Mouse (Mus musculus) heart, adult 18-20 months (tissue): ENCODE measurements around the gene Clta. TPM values are rescaled to one million over a fixed set of nuclear protein-coding genes. Genes with fewer than 3 reads are reported as not detected.

Experiments
- DNase-seq, 2 experiments: peaks; one replicate each; pipeline ENCODE4 v3.0.0; 2021 to 2022; ENCODE audit warnings: mixed read lengths in 1 of 2
- total RNA-seq, 2 experiments: library from RNA; stranded (reverse); gene quantifications; 2 replicates each; pipeline ENCODE4 v1.2.3; 2021

The Clta gene
- total RNA-seq, 2 experiments from 2014 or later, result 79.0 to 83.2 TPM

DNA sequence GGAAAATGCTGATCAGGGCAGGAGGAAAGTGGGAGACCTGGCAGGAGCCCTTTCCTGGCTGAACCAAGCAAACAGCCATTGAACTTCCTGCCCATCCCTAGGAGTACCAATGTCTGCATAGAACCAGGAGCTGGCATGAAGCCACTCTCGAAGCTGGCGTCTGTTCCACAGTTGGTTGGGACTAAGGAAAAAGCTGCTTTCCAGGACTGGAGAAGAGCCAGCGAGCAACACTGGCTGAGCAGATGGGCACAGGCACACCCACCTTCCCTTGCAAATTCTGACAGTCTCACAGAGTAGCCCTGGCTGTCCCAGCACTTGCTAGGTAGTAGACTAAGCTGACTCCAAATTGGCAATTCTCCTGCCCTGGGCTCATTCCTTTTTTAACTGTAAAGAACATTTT lies 24.5 kb upstream of the Clta start:
- peak; percentile 34 to 43 for DNase-seq

DNA sequence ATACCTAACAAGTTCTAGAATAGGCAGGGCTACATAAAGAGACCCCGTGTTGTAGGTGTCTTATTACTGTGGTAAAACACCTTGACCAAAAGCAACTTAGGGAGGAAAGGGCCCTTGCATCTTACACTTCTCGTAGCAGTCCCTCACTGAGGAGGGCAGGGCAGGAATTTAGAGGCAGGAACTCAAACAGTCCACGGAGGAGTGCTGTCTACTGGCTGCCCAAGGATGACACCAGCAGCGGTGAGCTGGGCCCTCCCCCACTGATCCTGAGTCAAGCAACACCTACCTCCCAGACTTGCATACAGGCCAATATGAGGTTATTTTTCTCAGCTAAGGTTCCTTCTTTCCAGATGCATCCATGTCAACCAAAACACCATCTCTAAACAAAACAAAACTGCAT lies 24.0 kb upstream of the Clta start:
- DNase-seq, result no peak

GRCm38 (mm10) chr4:43980846-43981245 lies 23.4 kb upstream of the Clta start:
- DNase-seq, result no peak

- DNase-seq, result no peak
Observed at GRCm38 (mm10) chr4:43981251-43981650, 23.0 kb upstream of the Clta start.

GRCm38 (mm10) chr4:43982053-43982732 lies 22.1 kb upstream of the Clta start:
- peak; percentile 92 to 96 for DNase-seq

DNA sequence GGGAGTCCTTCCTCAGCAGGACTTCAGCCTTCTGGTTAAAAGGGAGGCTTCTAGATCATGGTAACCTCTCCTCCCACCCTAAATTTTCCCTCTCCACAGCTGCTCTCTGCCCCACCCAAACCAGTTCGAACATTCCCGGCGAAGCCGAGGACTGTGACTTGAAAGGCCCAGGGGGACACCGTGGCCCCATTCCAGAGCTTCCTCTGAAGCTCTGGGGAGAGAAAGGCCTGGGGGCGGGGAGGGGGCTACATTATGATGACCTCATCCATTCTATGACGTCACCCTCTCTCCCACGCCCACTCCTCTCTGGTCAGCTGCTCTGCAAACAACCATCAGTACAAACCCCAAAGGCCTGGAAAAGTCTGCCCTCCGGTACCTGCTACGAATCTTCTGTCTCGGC lies 21.1 kb upstream of the Clta start, which contains the start of gene Ccin:
Gene Ccin, plus strand, starts transcription at position 303 of the 400 bp plus-strand sequence.
- DNase-seq, result no peak

DNA sequence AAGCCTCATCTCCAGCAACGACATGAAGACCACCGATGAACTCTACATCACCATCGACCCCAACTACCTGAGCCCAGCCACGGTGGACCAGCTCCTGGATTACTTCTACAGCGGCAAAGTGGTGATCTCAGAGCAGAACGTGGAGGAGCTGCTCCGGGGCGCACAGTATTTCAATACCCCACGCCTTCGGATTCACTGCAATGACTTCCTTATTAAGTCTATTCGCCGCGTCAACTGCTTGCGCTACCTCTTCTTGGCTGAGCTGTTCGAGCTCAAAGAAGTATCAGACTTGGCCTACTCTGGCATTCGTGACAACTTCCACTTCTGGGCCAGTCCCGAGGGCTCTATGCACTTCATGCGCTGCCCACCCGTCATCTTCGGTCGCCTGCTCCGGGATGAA lies 20.5 kb upstream of the Clta start:
- no peak for DNase-seq

DNA sequence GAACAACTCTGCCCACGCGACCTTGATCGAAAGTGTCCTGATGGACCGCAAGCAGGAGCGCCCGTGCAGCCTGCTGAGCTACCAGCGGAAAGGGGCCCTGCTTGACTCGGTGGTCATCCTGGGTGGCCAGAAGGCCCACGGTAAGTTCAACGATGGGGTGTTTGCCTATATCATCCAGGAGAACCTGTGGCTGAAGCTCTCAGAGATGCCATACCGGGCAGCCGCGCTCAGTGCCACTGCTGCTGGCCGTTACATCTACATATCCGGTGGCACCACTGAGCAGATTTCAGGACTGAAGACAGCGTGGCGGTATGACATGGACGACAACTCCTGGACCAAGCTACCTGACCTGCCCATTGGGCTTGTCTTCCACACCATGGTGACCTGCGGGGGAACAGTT lies 19.9 kb upstream of the Clta start:
- no peak for DNase-seq

DNA sequence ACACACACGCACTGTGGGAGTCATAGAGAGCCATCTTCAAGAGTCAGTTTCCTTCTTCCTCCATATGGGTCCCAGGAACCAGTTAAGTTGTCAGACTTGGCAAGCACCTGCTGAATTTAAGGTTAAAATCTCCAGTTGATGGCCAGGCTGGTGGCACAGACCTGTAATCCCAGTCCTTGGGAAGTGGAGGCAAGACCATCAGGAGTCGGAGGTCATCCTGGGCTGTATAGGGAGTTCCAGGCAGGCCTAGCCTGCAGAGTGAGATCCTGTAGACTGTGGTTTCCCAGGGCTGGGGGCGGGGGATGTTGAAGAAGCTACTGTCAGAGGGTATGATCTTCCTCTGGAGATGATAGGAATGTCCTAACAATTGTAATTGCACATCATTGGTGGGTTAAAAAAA lies 15.3 kb upstream of the Clta start:
- no peak for DNase-seq

- no peak for DNase-seq
Observed at GRCm38 (mm10) chr4:43993072-43993471, 11.2 kb upstream of the Clta start.

DNA sequence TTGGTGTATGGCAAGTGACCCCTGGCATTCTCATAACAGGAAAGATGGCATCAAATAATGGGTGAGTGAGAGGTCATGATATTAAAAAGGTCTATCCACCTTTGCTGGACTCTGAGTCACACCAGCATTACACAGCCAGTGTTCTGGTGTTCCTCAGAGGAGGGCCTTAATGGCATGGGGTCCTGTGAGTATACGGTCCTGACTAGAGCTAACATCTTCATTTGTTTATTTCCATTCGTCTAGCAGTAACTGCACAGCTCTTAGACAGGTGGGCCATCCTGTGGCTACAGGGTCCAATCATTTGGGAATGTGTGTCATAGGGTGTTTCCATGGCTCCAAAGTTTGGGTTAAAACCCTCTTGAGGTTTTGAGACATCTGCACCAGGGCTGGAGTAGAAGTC lies 9.9 kb upstream of the Clta start:
- DNase-seq, result no peak

DNA sequence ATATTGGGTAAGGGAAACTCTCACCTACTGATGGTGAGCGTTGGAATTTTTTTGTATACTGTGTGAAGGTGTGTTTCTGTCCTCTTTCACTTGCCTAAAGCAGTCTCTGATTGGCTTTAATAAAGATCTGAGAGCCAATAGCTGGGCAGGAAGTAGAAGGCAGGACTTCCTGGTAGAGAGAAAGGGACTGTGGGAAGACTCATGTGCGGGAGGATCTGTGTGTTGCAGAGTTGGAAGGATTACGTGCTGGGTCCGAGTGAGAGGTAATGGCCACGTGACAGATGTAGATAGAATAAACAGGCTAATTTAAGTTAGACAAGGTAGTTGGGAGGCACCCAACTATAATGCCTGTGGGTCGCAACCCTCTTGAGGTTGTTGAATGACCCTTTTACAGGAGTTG lies 630 bp upstream of the Clta start:
- no peak for DNase-seq

DNA sequence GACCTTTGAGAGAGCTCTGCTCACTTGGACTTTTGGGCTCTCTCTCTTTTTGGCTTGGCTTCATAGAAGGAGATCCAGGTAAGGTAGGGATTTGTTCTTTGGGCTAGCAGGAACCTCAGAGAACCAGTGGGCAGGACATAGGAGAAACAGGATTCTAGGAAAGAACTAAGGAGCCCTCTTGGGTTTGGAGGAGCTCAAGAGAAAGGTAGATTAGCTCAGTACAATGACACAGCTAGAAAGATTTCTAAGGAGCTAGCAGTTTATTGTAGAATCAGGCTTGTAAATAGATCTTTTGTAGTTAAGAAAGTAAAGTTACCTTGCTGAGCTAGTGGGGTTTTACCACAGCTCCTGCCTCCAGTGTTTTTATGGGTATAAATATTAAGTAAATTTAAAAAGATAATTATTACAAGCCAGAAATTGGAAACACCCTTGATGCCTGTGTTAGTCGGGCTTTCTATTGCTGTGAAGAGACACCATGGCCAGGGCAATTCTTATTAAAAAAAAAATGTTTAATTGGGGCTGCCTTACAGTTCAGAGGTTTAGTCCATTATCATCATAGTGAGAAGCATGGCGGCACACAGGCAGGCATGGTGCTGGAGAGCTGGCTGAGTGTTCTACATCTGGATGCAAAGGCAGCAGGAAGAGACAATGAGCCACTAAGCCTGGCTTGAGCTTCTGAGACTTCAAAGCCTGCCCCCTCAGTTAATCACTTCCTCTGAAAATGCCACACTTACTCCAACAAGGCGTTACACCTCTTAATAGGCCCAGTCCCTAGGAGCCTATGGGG lies 564 bp downstream of the Clta start:
- no peak for DNase-seq

DNA sequence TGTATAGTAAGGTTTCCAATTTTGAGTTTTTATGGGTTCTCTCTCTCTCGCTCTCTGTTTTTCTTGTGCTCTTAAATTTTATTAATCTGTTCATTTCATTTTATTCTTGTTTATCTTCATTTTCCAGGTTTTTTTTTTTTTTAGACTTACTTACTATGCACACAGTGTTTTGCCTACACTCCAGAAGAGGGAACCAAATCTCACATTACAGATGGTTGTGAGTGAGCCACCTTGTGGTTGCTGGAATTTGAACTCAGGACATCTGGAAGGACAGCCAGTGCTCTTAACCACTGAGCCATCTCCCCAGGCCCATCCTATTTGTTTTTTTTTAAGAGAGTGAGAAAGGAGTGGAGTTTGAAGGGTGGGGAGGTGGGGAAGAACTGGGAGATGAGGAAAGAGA lies 5.9 kb downstream of the Clta start:
- DNase-seq, result no peak

GRCm38 (mm10) chr4:44010893-44011292 lies 6.6 kb downstream of the Clta start:
- DNase-seq, result no peak

- no peak for DNase-seq
Observed at GRCm38 (mm10) chr4:44011799-44012198, 7.5 kb downstream of the Clta start.

DNA sequence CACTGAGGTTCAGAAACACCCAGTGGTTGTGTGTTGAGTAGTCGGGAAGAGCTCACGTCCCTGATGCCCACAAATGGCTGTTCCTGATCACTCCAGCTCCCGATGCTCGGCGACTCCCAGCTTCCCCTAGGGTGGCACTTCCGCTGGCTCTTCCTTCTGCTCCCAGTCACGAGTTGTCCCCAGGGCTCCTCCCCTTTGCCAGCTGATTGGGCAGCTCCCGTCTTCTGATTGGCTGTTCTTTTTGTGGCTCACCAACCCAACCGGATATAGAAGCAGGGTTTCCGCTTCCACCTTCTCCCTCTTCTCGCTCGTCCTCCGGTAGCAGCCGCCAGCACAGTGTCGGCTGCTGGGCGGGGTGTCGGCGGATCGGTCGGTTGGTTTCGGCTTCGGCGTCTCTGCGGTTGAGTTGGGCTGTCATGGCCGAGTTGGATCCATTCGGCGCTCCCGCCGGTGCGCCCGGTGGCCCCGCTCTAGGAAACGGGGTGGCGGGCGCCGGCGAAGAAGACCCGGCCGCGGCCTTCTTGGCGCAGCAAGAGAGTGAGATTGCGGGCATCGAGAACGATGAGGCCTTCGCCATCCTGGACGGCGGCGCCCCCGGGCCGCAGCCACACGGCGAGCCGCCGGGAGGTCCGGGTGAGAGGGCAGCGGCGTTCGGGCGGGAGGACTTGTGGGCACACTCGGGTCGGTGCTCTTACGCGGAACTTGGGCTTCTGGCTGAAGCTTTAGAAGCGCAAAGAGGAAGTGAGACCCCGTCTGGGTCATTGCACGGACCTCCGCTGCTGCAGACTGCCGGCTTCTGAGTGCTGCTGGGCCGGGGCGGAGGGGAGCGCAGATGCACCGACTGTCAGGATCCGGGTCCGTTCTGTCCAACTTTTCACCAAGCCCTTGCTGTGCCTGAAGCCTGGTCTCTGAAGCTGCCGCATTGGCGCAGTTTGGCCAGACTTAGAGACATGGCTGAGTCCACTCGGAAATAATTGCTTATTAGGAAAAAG lies 8.4 kb downstream of the Clta start:
- peak; percentile 94 to 98 for DNase-seq

DNA sequence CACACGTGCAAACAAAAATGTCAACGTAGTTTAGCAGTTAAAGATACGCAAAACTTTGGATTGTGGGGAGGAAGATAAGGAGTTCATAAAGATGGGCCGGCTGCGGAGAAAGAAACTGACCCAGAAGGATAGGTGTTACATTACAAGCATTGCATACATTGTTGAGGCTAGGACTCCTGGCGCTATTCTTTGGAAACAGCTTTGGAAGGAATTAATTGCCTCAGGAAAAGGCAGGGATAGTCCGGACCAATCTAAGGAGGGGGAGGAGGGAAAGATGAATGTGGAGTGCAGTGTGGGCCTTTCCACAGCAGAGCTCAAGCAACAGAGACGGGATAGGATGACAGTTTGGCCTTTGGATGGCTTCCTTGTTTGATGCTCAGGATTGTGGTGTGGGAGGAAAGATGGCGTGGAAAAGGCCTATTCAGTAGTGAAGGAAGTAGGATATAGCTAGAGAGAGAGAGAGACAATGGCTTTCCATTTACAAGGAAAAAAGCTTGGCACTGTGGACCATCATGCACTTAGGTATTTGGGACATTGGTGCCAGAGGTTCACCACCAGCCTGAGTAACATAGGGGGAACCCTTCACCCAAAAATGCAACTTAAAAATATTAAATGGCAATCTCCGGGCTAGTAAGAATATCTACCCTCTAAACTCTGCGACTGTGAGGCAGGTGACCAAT lies 9.3 kb downstream of the Clta start:
- no peak for DNase-seq

DNA sequence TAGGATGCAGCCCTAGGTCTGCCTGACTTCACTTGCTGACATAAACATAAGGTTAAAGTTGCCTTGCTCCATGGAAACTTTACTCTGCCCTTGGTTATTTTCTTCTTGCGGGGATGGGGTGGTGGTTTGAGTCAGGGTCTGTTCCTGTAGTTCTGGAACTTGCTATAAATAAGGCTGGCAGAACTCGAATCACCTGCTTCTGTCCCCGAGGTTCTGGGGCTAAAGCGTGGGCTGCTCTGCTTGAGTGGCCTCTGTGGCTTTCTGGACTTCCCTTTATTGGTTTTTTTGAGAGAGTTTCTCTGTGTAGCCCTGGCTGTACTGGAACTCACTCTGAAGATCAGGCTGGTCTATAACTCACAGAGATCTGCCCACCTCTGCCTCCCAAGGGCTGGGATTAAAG lies 11.8 kb downstream of the Clta start:
- DNase-seq, result no peak

DNA sequence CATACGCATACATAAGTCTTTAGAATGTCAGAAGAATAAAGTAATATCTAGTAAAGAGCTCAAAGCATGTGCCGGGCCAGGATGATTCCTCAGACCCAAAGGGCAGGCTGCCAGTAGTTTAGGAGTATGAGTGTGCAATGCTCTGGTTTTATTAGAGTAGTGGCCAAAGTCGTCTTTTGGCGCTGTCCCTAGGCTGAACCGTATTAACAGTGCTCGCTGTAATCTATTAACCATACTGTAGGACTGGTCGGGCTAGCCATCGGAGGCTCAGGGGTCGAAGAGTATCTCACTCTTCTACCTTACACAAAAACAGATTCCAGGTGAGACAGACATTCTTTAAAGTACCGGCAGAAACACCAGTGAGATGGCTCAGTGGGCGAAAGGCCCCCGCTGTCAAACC lies 12.5 kb downstream of the Clta start:
- no peak for DNase-seq

DNA sequence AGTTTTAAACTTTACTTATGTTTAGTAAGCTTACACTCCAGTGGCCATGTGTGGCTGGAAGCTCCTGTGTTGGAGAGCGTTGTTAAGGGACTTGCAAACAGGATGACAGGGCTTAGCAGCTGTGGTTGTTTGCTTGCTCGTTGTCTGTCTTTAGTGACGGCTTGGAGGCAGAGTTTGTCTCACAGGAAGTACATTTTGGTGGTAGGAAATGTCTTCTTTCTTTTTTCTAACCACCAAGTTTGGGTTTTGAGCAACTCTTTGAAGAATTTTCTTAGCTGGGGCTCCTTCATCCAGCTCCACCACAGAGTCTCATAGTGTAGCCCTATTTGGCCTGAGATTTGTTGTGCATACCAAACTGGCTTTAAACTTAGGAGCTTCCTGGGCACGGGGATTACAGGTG lies 18.1 kb downstream of the Clta start:
- DNase-seq, result no peak

GRCm38 (mm10) chr4:44022766-44023165 lies 18.5 kb downstream of the Clta start:
- DNase-seq, result no peak
